Mouse (Mus musculus): ENCODE results near the gene Wdr4. TPM values are rescaled to one million over a fixed set of nuclear protein-coding genes. Genes with fewer than 3 reads are reported as not detected.

Wdr4 gene
- polyA plus RNA-seq (2014; fragmentation: Nextera tagmentation; extraction: Ambion mirVana), result 31.3 and 34.3 TPM in 2 replicates

DNA sequence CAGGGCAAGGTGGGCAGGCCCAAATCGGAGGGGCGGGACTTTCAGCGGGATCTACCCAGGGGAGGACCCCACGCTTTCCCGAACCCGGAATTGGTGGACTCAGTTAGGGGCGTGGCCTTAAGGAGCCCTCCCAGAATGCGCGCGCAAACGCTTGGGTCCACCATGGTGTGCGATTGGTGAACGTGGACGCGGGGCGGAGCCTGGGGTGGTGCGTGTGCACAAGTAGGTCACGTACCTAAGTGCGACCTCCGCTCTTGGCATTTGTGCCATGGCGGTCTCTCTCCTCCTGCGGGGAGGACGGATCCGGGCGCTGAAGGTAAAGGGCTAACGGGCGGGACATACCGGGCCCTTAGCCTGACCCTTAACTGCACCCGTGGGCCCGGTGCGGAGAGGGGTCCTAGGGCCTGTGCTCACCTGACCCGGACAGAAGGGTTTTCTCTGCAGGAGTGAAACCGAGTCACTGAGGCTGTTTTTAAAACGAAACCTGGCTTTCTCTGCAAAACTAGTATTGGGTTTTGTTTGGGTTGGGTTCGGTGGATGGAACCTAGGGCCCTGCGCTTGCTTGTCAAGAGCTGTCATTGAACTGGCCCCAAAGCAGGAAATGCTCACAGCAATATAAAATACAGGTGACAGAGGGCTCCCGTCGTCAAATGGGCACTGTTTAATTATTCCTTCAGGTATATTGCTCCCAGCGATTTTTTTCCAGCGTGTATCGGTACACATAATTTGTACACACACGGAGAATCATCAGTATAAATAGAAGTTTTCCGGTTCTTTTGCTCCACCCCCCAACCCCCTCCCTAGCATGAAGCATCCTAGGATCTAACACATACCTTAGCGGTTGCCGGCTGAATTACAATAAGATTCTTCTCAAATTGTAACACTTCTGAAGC, at the start of gene Wdr4, which contains the start of gene Ndufv3:
Wdr4 (minus strand) TSS at position 35 of the 893 bp plus-strand sequence.
Ndufv3 (plus strand) TSS at position 170 of the 893 bp plus-strand sequence.
- DNase-seq (ENCODE audit: low spot score) (peak; percentile 100), ATAC-seq (peak; percentile 98)
- Histone ChIP-seq H3K9me3 (replicated peaks; ENCODE audit: control insufficient read depth, low read length) (no peaks in the 10 kb centered on the region), H3K4me2 (ENCODE audit: low read length) (peak within 1 kb of the TSS; percentile 80), H3K36me3 (ENCODE audit: control insufficient read depth, insufficient read depth, low read length) (peaks cover 6% of the 10 kb centered on the region), H3K9ac (ENCODE audit: low read length) (peak within 1 kb of the TSS; percentile 75), H3K4me1 (ENCODE audit: control insufficient read depth, insufficient read depth, low read length) (peaks cover 7% of the 10 kb centered on the region; the same call in 1 of the 2 replicates), H3K27ac (ENCODE audit: low read depth, low read length) (peak within 1 kb of the TSS; percentile 70), H3K27me3 (replicated peaks; ENCODE audit: control insufficient read depth, insufficient read depth, low read length) (no peaks in the 10 kb centered on the region), H3K4me3 (ENCODE audit: low read depth, low read length) (peak within 1 kb of the TSS; percentile 69)
- WGBS, result under 1% methylated on average over 45 of the region's 45 CpGs

DNA sequence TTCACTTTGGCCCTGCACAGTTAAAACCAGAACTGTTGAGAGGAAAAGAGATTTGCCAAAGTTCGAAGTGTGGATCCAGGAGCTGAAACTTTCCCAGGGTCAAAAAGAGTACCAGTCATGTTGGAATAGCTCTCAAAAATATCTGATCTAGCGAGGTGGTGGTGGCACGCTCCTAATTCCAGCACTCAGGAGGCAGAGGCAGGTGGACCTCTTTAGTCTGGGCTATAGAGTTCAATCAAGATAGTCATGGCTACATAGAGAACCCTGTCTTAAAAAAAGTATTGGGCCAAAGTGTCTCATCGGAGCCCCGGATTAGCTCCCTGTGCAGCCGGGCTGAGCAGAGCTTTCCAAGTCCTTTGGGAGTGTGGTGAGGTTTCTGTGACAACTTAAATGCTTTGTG, 46.5 kb upstream of the Wdr4 start:
- Histone ChIP-seq H3K27me3 (replicated peaks; ENCODE audit: control insufficient read depth, insufficient read depth, low read length) (no peaks in the 10 kb centered on the region), H3K4me1 (ENCODE audit: control insufficient read depth, insufficient read depth, low read length) (peaks cover 30% of the 10 kb centered on the region), H3K4me2 (ENCODE audit: low read length) (peak overlapping the region; percentile 86), H3K9me3 (replicated peaks; ENCODE audit: control insufficient read depth, low read length) (no peaks in the 10 kb centered on the region), H3K9ac (ENCODE audit: low read length) (peak overlapping the region; percentile 92), H3K27ac (ENCODE audit: low read depth, low read length) (no peak overlapping the region; the same call in 1 of the 2 replicates), H3K4me3 (ENCODE audit: low read depth, low read length) (peak overlapping the region; percentile 89), H3K36me3 (ENCODE audit: control insufficient read depth, insufficient read depth, low read length) (no peaks in the 10 kb centered on the region)
- ATAC-seq (no peak), DNase-seq (ENCODE audit: low spot score) (no peak)
- 68% methylated on average over 6 of the region's 6 CpGs for WGBS

- Histone ChIP-seq H3K27ac (ENCODE audit: low read depth, low read length) (peak overlapping the region; percentile 99), H3K27me3 (replicated peaks; ENCODE audit: control insufficient read depth, insufficient read depth, low read length) (no peaks in the 10 kb centered on the region), H3K4me1 (ENCODE audit: control insufficient read depth, insufficient read depth, low read length) (peaks cover 30% of the 10 kb centered on the region), H3K9me3 (replicated peaks; ENCODE audit: control insufficient read depth, low read length) (no peaks in the 10 kb centered on the region), H3K9ac (ENCODE audit: low read length) (peak overlapping the region; percentile 92), H3K4me2 (ENCODE audit: low read length) (peak overlapping the region; percentile 86), H3K4me3 (ENCODE audit: low read depth, low read length) (peak overlapping the region; percentile 89), H3K36me3 (ENCODE audit: control insufficient read depth, insufficient read depth, low read length) (no peaks in the 10 kb centered on the region)
- peak; percentile 60 for ATAC-seq
- under 1% methylated on average over 70 of the region's 88 CpGs for WGBS
- DNase-seq (ENCODE audit: low spot score), result peak; percentile 86
Measured at GRCm38 (mm10) chr17:31565141-31566056, 45.6 kb upstream of the Wdr4 start.

- Histone ChIP-seq H3K27me3 (replicated peaks; ENCODE audit: control insufficient read depth, insufficient read depth, low read length) (no peaks in the 10 kb centered on the region), H3K9ac (ENCODE audit: low read length) (peak overlapping the region; percentile 92), H3K4me1 (ENCODE audit: control insufficient read depth, insufficient read depth, low read length) (peaks cover 30% of the 10 kb centered on the region), H3K27ac (ENCODE audit: low read depth, low read length) (peak overlapping the region; percentile 99), H3K36me3 (ENCODE audit: control insufficient read depth, insufficient read depth, low read length) (no peaks in the 10 kb centered on the region), H3K9me3 (replicated peaks; ENCODE audit: control insufficient read depth, low read length) (no peaks in the 10 kb centered on the region), H3K4me3 (ENCODE audit: low read depth, low read length) (peak overlapping the region; percentile 89), H3K4me2 (ENCODE audit: low read length) (peak overlapping the region; percentile 86)
- WGBS, result 0% methylated on average over 19 of the region's 44 CpGs
- ATAC-seq (no peak), DNase-seq (ENCODE audit: low spot score) (no peak)
Measured at GRCm38 (mm10) chr17:31564858-31565140, 45.0 kb upstream of the Wdr4 start.

- Histone ChIP-seq H3K4me1 (ENCODE audit: control insufficient read depth, insufficient read depth, low read length) (peaks cover 28% of the 10 kb centered on the region), H3K27me3 (replicated peaks; ENCODE audit: control insufficient read depth, insufficient read depth, low read length) (no peaks in the 10 kb centered on the region), H3K4me3 (ENCODE audit: low read depth, low read length) (peak within 1 kb of the TSS; percentile 89), H3K9ac (ENCODE audit: low read length) (peak within 1 kb of the TSS; percentile 92), H3K4me2 (ENCODE audit: low read length) (peak within 1 kb of the TSS; percentile 86), H3K9me3 (replicated peaks; ENCODE audit: control insufficient read depth, low read length) (no peaks in the 10 kb centered on the region), H3K36me3 (ENCODE audit: control insufficient read depth, insufficient read depth, low read length) (no peaks in the 10 kb centered on the region), H3K27ac (ENCODE audit: low read depth, low read length) (peak within 1 kb of the TSS; percentile 99)
- ATAC-seq (peak; percentile 97), DNase-seq (ENCODE audit: low spot score) (peak; percentile 100)
- WGBS, result under 1% methylated on average over 50 of the region's 72 CpGs
Measured at GRCm38 (mm10) chr17:31564015-31564857, 44.5 kb upstream of the Wdr4 start, which contains the start of gene Pknox1. Gene Pknox1 (plus strand): TSS chr17:31564734.

- no peak for ATAC-seq
- Histone ChIP-seq H3K4me3 (ENCODE audit: low read depth, low read length) (peak overlapping the region; percentile 28), H3K27ac (ENCODE audit: low read depth, low read length) (peak overlapping the region; percentile 82), H3K36me3 (ENCODE audit: control insufficient read depth, insufficient read depth, low read length) (no peaks in the 10 kb centered on the region), H3K9me3 (replicated peaks; ENCODE audit: control insufficient read depth, low read length) (no peaks in the 10 kb centered on the region), H3K27me3 (replicated peaks; ENCODE audit: control insufficient read depth, insufficient read depth, low read length) (no peaks in the 10 kb centered on the region), H3K4me2 (ENCODE audit: low read length) (peak overlapping the region; percentile 56), H3K4me1 (ENCODE audit: control insufficient read depth, insufficient read depth, low read length) (peaks cover 23% of the 10 kb centered on the region), H3K9ac (ENCODE audit: low read length) (peak overlapping the region; percentile 56)
- DNase-seq (ENCODE audit: low spot score), result no peak
- WGBS, result 29% methylated on average over 12 of the region's 12 CpGs
Measured at GRCm38 (mm10) chr17:31563632-31564014, 43.8 kb upstream of the Wdr4 start.

- H3K4me1 ChIP-seq (ENCODE audit: control insufficient read depth, insufficient read depth, low read length), result peaks cover 11% of the 10 kb centered on the region
- no peaks in the 10 kb centered on the region for H3K27me3 ChIP-seq (replicated peaks; ENCODE audit: control insufficient read depth, insufficient read depth, low read length)
- H3K9me3 ChIP-seq (replicated peaks; ENCODE audit: control insufficient read depth, low read length), result no peaks in the 10 kb centered on the region
- no peak for ATAC-seq
- no peaks in the 10 kb centered on the region for H3K36me3 ChIP-seq (ENCODE audit: control insufficient read depth, insufficient read depth, low read length)
- 93% methylated on average over 11 of the region's 11 CpGs for WGBS
- no peak overlapping the region for H3K27ac ChIP-seq (ENCODE audit: low read depth, low read length)
- no peak for DNase-seq (ENCODE audit: low spot score)
- no peak overlapping the region for H3K4me2 ChIP-seq (ENCODE audit: low read length)
- no peak overlapping the region for H3K9ac ChIP-seq (ENCODE audit: low read length)
- no peak overlapping the region for H3K4me3 ChIP-seq (ENCODE audit: low read depth, low read length)
Measured at GRCm38 (mm10) chr17:31559021-31559789, 39.4 kb upstream of the Wdr4 start.
